Mouse (Mus musculus) kidney, postnatal 36 days (tissue): Measurements from ENCODE around the gene Frmd4b.
A peak's percentile ranks its signal among the peaks of the same experiment; 100 is the strongest.

Experiments
- DNase-seq, 2 experiments: peaks; one replicate each; pipeline ENCODE4 v3.0.0; 2021 to 2022; ENCODE audit warnings: mixed read lengths in 2 of 2

The Frmd4b gene

DNA sequence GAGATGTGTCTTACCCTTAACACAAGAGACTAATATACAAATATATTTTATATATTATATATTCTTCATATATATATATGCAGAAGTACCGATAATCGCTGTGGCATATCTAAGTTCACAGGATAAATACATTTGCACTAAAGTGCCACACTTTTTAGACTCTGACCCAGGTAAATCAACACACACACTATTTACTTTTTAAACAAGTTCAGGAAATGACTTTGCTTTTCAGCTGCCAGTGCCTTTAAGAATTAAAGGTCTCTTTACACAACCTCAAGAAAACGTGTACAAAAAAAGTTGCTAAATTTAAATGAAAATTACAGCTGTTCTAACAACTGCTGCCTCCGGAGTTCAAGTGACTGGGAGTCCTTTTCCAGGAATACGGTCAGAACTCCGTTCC, 264.0 kb downstream of the Frmd4b start:
- no peak for DNase-seq

DNA sequence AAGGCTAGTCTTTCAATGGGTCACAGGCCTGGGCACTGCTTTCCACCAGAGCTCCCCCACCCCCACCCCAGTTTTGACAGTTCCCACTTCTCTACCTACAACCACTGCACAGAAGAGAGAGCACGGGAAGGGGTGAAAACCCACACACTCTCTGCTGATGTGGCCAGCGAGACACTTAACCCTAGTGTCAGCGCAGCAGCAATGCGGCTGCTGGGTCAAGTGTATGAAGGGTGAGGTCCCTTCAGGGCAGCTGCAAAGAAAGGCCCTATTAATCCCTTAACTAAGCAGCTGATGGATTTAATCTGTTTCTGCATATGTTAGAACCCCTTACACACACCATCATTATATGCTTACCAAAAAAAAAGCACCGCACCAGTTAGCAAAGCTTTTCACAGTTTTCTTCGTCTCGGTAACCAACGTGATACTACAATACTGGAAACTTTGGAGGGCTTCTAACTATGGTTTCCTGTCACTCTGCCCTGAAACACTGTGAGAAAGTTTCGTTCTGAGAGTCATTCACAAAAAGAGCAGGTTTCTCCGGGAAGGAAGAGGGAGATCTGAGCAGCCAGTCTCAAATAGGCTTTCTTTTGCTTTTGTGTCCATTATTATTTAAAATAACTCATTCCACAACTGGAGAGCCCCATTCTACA, 264.7 kb downstream of the Frmd4b start:
- DNase-seq = no peak

DNA sequence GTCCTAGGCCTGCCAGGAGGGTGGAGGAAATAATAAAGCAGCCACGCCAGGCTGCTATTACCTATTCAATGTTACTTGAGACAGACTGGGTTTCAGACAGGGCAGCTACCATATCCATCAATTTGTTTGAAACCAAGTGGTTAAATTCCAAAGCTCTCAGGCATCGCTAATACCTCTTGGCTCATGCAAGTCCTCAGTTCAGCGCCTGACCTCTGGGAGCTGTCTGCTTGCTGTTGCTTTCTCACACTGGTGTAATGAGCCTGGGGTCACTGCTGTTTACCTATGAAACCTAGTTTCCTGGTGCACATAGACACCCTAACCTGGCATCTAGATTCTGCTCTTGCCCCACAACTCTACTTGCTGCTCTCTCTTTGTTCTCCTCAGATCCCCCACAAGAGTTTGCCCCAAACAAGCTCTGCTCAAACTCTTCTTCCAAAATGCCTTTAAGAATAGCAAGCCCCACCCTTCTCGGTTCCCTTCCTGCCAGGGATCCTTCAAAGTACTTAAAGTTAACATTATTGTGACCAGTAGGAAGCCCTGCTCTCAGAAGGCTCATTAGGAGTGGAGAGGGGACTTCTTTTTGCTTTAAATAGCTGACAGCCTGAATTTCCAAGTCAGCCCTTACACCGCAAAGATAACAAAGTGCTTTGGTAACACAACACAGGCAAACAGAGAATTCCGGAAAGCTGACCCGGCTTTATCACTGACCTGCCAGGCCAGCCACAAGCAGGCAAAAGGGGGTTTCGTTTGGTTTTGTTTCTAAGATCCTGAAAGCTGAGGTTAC, 267.8 kb downstream of the Frmd4b start:
- DNase-seq = peak; percentile 24 to 36

DNA sequence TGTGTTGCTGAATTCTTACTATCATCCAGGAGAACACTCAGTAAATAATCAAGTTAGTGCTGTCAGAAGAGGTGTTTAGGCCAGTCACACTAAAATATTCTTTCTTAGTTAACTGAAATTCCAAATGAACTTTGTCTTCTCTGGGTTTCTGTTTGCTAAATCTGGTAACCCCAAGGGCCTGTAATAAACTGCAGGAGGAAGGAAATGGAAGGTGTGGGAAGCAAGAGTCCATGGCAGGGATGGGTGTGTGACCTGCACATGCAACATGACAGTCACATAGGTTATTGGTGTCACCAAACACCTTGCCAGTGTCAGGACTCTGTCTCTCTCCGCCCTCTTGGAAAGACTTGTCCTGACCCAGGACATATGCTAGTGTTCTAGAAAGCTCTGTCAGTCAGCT, 270.4 kb downstream of the Frmd4b start:
- no peak for DNase-seq

DNA sequence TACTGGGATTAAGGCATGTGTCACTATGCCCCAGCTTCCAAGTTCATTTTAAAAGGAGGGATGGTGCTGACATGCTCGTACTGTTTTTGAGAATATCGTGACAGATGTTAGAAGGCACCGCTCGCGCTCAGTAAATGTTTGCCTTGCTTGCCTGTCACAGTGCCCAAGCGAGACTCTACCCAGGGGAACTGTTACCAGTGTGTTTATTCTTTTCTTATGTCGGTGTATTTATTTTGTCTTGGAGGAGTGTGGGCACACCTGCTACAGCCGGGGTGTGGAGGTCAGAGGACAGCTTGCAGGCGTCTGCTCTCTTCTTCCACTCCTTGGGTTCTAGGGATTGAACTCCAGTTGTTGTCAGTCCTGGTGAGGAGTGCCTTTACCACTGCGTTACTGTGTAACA, 270.8 kb downstream of the Frmd4b start:
- no peak for DNase-seq

DNA sequence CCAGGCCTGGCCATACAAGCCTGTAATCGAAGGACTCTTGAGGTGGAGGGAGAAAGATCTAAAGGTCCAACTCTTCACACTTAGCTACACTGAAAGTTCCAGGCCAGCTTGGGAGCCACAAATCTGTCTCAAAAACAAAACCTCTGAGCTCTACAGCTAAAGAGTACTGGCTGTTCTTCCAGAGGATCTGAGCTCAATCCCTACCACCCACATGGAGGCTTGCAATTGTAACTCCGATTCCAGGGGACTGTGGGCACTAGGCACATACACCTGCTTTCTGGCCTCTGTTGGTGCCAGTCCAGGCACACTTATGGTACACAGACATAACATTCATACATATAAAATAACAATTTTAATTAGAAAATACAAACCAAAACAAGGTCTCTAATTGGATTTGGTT, 271.4 kb downstream of the Frmd4b start:
- no peak for DNase-seq

DNA sequence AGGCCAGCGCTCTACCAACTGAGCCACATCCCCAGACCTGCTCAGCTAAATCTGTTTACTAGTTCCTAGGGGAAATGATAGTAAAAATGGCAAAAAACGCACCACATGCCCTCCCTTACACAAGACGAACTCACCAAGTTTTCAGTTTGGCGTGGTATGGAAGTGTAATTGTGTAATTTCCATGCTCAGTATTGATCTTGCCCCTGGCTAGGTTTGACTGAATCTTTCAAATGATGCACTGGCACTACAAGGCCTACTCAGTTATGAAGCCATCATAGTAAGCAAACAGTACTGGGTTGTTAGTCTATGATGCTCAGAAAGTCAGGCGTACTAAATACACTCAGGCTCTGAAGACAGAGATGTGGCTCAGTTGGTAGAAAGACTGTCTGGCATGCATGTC, 275.2 kb downstream of the Frmd4b start:
- no peak for DNase-seq

DNA sequence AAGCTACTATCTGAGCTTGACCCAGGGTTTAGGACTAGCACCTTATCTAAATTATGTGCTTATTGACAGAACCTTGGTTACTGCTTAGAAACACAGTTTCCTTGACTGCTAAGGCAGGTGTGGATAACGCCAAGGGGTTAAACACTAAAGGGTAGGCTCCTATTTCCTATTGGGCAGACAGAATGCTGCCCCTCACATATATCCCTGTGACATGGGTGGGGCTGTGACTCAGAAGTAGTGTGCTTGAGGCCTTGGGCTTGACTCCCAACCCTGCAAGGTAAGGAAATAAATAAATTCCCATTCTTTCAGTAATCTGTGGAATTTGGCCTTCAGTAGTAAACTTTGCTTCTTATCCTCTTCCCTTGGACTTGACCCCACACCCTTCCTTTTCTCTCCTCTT, 275.7 kb downstream of the Frmd4b start:
- DNase-seq = no peak

DNA sequence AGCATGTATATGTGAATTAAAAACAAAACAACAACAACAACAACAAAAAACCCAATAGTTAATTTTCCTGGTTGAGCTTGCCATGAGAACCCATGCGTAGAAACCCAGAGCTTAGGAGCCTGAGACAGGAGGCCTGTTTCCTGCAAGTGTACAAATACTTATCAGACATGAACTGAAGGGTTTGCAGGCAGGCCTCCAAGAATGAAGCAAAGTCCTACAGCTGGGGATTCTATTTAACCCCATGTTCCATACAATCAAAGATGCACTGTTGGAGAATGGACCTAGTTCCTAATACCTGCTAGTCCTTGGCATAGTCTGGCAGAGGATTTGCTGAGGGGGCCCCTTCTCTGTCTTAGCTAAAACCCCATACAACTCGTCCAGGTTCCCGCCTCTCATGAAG, 276.2 kb downstream of the Frmd4b start:
- DNase-seq = no peak

DNA sequence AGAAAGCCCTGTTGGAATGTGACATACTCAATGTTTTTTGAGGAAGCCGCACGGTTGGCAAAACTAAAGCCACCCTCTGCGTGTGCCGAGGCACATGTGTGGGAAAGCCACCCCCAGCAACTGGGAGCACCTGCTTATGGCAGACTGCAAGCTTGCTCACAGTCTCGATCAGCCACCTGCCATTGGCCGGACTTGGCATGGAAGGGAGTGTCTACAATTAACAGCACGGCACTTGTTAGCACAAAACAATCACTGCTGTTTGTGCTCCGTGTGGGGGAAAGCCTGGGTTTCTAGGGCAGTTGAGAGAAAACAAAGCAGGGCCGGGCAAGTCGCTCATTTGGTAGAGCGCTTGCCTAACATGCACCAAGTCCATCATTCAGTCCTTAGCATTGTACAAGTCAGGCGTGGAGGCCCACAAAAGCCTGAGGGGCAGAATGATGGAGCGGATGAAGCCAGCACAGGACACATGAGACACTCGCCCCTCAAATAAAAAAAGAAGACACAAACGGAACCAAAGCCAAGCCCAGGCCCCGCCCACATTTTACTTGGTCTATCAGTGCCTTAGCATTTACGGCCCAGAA, 277.0 kb downstream of the Frmd4b start:
- no peak for DNase-seq

DNA sequence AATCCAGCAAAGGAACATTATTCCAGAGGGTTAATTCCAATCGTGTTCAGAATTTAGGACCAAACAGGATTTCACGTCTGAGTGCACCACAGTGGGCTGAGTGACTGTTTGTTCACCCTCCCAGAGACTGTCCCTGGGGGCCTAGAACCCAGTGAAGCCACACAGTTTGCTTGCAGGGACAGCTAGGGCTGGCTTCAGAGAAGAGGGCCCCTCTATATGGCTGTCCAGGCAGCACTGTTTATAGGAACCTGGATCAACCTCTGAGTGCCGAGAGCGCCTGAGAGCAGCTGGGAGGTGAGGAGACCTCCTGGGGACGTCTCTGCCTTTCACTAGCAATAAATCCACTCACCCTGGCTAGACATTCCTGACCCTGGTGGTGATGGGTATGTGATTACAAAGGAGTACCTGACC, 278.1 kb downstream of the Frmd4b start:
- no peak for DNase-seq

DNA sequence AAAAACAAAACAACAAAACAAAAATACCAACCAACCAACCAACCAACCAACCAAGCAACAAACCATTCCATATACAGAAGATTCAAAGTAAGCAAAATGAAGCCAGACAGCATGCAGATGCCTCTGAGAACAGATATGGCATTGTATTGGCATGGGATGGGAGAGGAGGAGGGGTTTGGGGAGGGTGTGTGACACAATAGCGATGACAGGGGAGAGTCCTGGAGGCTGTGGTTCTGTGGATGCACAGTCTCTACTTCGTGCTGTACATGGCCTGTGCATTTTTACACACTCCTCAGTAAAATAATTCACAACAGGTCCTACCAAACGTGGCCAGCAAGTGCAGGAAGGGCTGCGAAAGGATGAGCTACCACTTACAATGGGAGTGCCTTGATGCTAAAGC, 278.5 kb downstream of the Frmd4b start:
- no peak for DNase-seq

DNA sequence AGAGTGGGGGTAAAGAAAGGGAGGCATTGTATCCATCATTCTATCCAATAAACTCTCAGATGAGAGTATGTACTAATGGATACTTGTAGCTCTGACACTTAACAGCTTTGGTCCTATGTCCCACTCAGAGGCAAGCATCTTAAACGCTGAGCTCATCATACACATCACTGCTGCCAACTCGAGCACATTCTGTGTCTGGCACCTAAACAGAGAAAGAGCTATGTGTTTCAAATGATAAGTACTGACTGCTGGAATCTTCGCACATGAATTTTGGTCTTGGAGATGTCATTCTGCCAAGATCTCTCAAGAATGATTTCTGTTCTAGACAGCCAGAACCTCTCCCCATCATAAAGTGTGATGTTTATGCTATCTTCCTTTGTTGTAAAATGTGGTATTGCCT, 284.0 kb downstream of the Frmd4b start:
- DNase-seq = no peak

DNA sequence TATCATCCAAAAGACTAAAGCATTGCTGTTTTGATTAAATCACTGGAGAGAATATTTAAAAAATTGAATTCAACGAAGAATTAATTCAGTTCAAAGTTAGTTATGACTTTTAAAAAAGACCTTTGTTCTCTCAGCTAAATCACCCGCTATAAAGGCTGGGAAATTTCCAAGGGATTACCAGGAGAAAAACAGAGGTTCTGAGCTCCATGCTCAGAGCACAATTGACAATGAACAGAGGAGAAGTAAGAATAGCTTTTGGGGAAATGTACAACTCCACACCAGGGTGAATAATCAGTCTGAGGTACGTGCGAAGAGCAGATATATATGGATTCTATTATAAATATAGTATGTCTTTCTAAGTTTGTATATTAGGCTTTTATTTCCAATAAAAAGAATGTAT, 293.4 kb downstream of the Frmd4b start:
- no peak for DNase-seq

DNA sequence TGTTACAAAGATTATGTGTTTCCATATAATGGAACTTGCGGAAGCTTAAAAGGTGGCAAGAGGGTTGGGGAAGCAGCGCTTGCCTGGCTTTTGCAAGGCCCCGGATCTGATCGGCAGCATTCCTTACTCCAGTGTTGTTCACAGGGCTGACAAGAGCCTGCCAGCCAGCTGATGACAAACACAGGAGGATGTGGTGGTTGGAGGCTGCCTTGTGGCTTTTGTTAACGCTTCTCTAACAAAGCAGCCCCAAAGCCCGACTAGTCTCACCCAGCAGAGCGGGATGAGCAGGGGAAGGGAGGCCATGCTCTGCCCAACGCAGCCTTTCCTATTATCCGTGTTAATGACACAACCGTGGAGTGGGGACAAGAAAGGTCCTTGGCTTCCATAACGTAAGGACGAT, 295.2 kb downstream of the Frmd4b start:
- DNase-seq = no peak

DNA sequence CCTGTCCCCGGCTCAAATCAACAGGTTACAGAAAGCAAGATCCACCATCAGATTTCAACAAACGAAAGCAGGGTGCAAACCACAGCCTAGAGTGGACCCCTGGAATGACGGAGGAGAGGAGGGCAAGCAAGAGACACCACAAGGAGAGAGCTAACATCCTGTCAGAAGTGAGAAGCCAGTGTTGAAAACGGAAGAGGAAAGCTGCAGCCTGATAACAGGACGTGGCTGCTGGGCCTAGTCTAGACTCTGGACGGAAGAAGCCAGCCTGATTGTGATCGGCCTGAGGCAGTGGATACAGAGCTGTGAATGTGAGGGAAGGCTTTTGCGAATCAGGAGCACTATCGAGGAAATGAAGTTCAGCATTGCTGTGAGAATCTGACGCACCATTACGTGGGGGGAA, 296.2 kb downstream of the Frmd4b start:
- DNase-seq = no peak

DNA sequence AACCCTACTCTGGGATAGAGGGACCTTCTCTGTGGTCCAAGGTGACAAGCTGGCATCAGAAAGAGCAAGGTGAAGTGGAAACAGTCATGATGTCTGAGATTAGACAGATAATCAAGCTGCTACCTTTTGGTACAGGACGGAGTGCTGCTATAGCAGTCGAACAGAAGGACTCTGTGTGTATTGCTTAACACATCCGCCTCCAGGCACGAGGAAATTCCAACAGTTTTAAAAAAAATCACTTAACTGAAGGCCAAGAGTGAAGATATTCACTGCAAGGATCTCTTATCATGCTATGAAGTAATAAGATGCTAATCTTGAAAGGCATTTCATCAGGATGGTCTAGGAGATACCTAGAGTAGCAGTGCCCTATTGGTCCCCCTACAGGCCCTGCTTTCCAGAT, 298.3 kb downstream of the Frmd4b start:
- no peak for DNase-seq

DNA sequence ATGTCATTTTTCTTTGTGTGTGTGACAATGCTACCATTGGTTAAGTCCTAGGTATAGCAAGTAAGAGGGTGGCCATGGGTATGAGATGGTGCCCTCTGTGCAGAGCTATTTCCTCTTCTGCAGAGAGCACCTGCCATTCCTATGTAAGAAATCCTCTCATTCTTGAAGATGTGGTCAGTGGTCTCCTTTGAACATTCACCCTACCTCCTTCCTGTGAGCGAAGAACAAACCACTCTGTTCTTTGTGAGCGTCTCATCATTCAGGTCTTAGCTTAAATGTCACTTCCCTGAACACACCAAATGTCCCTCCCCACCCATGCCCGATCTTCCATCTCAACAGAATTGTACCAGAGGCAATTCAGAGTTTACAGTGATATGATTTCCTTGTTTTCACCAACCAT, 299.4 kb downstream of the Frmd4b start:
- DNase-seq = no peak

DNA sequence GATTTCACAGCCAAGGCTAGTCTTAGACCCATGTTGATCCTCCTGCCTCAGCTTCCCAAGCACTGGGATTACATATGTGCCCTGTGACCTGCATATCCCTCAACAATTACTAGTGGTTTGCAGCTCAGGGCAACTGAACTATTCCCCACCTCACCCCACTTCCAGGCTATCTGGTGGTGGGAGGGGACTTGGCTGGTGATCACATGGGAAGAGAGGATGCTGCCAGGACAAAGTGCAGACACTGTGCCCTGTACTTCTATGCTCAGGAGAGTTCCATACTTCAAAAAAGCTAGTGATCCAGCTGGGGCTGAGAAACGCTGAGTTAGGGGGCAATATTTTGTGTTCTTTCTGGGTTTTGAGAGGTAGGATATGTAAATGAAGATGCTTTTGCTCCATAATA, 300.6 kb downstream of the Frmd4b start:
- peak; percentile 40 to 46 for DNase-seq

DNA sequence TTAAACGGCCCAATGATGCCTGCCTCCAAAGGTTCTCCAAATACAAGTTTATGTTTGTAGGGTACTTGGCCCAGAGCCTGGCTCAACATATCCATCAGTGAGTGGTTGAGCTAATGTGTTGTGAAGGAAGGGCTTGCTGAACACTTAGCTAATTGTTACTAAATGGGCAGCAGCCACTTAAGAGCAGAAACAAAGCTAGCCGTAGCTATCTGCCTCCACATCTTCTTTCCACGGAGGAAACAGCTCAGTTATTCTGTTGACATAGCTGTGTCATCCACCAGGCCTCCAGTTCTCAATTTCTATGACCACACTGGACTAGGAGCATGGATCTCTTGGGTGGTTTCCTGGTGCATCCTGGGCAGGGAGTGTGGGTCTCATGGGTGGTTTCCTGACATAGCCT, 302.0 kb downstream of the Frmd4b start:
- no peak for DNase-seq

DNA sequence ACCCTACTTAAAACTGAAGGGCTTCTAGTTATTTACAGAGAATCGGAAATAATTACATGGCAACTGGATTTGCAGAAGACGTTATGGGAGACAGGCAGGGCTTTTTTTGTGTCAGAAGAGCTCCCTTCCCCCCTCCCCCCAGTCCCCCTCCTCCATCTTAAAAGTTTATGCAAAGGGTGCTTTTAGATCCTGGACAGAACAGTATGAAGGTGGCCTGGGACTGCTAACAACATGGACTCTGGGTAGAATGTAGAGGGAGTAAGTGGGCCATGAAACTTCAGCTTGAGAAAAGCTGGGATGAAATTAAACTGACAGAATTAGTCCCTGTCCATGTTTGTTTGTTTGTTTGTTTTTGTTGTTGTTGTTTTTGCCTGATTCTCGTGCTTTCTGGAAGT, 304.8 kb downstream of the Frmd4b start:
- DNase-seq = no peak

DNA sequence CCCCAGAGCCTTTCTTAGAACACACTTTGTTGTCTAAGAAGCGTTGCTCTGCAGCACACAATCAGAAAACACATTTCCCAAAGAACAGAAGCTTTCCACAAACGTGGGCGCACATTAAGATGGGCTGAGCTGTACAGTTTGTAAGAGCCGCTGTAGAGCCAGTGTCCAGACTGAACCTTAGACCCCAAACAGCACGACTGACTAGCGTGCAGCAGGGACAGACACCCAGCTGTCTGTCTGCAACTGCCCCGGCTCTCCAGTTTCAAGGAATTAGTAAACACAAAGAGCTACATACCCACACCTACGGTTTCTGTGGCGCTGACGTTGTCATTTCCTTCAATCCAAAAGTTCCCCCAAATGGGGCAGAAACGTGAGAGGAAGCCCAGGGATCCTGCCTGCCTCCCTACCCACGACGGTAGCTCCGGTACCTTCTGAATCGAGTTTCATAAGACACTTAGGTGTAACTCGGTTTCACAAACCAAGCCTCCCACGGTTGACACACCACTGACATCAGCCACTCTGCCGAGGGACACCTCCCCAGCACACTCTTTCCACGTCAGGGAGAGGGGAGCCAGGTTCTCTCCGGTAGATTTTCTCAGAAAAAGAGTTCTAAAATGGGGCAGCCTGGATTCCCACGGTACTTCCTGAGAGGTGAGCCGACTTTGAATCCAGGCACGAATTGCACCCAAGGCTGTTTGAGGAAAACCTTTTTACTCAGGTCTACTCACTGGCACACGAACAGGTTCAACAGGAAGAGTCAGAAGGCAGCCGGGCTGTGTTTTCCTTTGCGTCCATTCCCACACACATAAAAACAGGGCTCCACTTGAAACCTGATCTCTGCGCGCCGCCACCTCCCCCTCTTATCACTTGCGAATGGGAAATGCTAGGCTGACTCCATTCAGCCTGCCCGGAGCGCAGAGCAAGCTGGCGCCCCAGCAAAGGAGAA, 305.5 kb downstream of the Frmd4b start:
- peak; percentile 69 to 74 for DNase-seq

DNA sequence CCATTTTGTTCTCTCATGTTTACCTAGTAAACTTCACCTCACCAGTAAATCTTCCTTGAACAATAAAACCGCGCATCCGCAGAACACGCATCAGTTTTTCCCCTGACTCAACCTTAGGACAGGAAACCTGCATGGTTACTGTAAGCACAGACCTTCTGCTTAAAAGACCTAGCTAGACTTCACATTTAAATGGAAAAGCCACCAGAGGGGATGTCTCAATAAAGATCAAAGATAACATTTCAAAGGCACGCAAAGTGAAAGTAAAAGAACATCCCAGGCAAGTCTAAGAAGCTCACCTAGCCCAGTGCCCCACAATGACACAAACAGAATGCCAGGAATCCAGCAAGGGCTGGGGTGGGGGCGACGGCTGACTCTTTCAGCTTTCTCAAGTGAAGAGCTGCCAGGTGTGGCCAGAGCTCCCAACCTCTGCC, 306.4 kb downstream of the Frmd4b start:
- DNase-seq = peak in 1 of 2 experiments; percentile 38
